Mouse (Mus musculus) neural tube, embryonic 10.5 days (tissue): ENCODE measurements at regions not wholly inside any gene's neighbourhood (a gene's known extent, or its start where the extent isn't known, plus 50 kb on each side); places are given as distances from the start of the nearest gene placed in this dataset.

ENCODE experiments used
- DNase-seq: peaks from one replicate; pipeline ENCODE4 v3.0.0-alpha.2; 2017; ENCODE audit warnings: low spot score; ENCODE audit errors: extremely low spot score

DNA sequence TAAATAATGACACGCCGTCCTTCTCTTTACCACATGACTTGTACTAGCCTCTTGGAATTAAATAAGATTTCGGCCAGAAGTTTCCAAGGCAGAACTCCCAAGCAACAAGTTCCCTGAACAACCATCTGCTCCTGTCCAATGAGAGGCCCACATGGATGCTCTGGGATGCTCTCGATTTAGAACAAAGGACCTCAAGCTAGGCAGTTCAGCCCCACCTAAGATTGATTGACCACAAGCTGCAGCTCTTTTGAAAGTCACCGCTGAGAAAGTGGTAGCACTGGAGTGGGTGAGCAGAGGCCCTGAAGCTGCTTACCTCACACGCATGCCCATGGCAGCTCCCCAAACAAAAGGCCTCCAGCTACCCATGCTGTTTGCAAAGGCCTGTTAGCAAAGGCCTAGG is 73.1 kb upstream of the Eomes start:
- no peak for DNase-seq

DNA sequence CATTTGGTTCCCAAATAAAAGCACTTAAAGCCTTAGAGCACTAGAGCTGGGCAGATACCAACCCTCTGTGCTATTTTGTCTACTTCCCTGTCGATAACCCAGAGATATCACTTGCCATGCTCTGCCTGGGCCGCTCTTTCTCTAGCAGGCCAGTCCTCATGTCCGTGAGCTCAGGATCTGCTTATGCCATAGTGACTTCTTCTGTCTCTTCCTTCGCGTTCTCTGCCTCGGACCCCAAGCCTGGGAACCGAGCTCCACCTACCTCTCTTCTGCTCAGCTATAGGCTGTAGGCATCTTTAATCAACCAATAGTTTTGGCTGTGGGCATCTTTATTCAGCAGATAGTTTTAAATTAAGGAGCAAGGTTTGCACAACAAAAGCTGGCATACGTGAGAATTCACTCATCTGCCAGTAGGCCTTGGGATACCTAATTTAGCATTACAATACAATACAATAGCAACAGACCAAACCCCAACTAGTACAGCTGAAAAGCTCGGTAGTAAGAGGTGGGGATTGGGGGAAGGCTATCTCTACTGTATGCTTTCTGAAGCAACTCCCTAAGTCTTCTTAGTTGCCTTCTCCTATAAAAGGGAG is 72.0 kb upstream of the Eomes start:
- DNase-seq = no peak

DNA sequence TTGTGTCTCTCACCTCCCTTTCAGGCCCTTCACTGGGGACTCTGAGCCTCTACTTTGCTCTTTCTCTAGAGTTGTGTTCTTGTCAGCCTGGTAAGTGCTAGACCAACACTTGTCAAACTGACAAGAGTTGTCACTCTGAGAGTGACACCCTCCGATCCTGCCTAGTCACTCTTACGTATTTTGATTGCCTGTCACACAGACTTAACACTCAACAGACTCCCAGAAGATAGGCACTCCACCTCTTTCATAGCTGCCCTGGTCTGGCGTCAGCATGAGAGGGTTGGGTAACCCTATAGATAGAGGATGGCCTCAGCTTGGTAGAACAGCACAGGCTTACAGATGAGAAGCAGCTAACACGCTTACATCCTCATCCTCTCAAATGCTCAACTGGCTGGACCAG is 62.0 kb upstream of the Eomes start:
- no peak for DNase-seq

DNA sequence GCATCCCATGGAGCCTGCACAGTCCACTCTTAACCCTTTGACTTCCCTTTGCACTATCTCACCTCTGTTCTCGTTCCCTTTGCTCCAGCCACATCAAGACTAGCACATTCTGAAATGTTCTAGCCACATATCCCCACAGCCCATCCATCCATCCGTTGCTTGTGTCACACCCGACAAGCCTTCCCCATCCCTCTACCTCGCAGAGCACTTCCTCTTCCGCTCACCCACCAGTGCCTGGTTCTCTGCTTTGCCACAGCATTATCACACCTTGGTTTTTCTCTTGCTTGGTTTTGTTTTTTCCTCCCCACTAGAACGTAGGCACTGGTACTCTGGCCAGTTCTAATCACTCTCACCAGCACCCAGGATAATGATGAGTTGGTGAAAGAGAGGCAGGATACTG is 61.5 kb upstream of the Eomes start:
- DNase-seq = no peak

DNA sequence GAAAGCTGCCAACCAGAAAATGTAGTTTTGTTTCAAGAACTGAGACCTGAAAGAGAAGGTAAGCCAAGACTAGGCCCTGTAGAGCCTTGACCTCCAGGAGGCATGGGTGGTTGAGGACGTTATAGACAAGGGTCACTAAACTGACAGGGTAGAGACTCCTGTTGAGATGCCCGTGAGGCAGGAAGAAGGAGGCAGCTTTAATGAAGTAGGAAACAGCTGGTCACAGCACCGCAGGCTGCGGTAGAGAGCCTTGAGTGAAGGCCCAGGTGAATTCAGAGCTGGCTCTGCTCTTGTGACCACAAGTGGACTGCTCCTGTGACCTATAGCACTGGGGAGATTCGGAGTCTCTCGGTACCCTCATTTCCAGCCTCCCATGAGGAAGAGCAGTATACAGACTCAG is 53.7 kb upstream of the Eomes start:
- DNase-seq = no peak
